Mouse (Mus musculus) layer of hippocampus, adult 2 months (tissue): ENCODE measurements around the gene Tmprss12. TPM values are rescaled to one million over a fixed set of nuclear protein-coding genes. Genes with fewer than 3 reads are reported as not detected.
"Not testable (repeated sequence)": the region's sequence is repeated elsewhere in the genome, so short reads cannot be mapped to it uniquely, and the experiment has no call there.

Source experiments
- DNase-seq, 2 experiments: peaks; one replicate each; pipeline ENCODE4 v3.0.0; 2022; ENCODE audit warnings: low spot score in 2 of 2
- H3K27ac ChIP-seq: fragments of 200-600 bp; 2 replicates; pipeline ENCODE4 v1.8.1; 2022
- H3K4me3 ChIP-seq: fragments of 200-600 bp; 2 replicates; pipeline ENCODE4 v1.8.1; 2022; ENCODE audit warnings: mild to moderate bottlenecking
- CTCF ChIP-seq: fragments of 200-600 bp; conservative IDR thresholded peaks from 2 replicates; pipeline ENCODE4 v1.8.1; 2022; ENCODE audit warnings: antibody characterized with exemption, mild to moderate bottlenecking, moderate library complexity
- total RNA-seq, 2 experiments: library from RNA; stranded (reverse); gene quantifications; 2 replicates each; pipeline ENCODE4 v1.2.3; 2021

The Tmprss12 gene
- total RNA-seq, 2 experiments from 2014 or later = not detected

DNA sequence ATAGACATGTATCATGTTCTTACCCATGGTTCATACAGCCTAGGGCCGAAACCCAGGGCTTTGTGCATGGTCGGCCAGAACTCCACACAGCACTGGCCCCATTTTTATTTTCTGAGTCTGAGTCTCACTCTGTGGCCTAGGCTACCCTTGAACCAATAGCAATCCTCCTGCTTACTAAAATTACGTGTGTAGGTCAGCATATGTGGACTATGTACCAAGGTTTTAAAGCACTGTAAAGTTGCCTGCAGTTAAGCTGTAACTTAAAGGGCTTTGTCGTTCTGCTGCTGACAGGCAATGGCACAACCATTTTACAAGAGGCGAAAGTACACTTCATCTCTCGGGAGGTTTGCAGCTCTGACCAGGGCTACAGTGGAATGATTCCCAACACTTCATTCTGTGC lies 8.3 kb downstream of the Tmprss12 start:
- H3K27ac ChIP-seq = no peak overlapping the region
- TF ChIP-seq CTCF = no peak
- no peak overlapping the region for H3K4me3 ChIP-seq
- DNase-seq = no peak

DNA sequence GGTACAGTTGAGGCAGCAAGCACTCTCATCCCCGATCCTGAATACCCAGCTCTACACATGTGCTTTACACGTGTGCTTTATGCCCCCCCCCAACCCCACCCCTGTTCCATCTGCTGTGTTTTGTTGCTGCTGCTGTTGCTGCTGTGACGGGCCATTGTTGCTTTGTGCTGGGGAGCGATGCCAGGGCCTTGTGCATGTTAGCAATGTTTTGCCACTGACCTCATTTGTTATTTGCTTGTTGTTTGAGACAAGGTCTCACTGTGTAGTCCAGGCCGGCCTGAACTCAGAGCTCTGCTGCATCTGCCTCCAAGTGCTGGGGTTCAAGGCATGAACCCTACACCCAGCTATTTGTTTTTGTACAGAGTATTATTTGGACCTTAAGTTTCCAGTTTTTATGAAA lies 10.2 kb downstream of the Tmprss12 start:
- TF ChIP-seq CTCF = no peak
- peak in 1 of 2 experiments; percentile 16 for DNase-seq
- Histone ChIP-seq H3K4me3 (no peak overlapping the region), H3K27ac (peak overlapping the region; percentile 67)

DNA sequence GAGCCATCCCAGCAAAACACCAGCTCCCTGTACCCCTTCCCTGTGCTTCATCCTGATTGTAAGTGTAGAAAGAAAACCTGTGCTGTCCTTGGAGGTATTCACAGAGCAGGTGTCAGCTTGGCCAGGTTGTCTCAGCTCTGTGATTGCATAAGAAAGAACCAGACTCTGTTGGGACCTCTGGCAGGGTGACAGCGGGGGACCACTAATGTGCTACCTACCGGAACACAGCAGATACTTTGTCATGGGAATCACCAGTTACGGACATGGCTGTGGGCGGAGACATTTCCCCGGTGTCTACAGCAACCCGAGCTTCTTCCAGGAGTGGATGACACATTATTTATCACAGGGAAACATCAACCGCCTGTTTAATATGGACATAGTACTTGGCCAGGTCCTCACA lies 11.7 kb downstream of the Tmprss12 start:
- TF ChIP-seq CTCF = no peak
- no peak overlapping the region for H3K4me3 ChIP-seq
- H3K27ac ChIP-seq = no peak overlapping the region
- no peak for DNase-seq

DNA sequence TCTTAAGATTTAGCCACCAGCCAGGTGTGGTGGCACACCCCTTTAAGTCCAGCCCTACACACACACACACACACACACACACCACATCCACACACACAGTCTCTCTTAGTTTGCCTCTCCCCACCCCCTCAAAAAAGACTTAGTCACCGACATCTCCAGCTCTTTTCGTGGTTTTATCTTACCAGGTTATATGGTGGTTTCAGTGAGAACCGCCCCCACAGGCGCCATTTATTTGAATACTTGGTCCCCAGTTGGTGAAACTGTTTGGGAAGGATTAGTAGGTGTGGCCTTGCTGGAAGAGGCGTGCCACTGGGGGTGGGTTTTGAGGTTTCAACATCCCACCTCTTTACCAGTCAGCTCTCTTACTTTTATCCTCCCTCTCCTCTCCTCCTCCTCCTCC lies 17.2 kb downstream of the Tmprss12 start:
- TF ChIP-seq CTCF = no peak
- no peak for DNase-seq
- no peak overlapping the region for H3K4me3 ChIP-seq
- no peak overlapping the region for H3K27ac ChIP-seq

DNA sequence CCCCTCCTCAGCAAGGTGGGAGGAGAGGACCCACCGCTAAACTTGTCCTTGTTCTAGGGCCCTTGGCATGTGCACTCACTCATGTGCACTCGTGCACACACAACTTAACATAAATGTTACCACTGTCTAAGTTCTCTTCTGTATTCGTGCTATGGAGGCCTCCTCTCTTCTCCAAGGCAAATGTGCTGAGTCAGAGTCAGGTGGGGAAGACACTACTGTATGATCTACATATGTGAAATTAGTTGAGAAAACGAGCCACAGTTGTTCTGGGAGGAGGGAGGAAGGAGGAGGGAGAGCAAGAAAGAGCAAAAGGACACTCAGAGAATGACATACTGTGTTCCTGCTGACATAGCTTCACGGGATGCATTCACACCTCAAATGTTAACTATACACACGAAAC lies 19.9 kb downstream of the Tmprss12 start:
- DNase-seq = no peak
- TF ChIP-seq CTCF = no peak
- no peak overlapping the region for H3K27ac ChIP-seq
- H3K4me3 ChIP-seq = no peak overlapping the region

DNA sequence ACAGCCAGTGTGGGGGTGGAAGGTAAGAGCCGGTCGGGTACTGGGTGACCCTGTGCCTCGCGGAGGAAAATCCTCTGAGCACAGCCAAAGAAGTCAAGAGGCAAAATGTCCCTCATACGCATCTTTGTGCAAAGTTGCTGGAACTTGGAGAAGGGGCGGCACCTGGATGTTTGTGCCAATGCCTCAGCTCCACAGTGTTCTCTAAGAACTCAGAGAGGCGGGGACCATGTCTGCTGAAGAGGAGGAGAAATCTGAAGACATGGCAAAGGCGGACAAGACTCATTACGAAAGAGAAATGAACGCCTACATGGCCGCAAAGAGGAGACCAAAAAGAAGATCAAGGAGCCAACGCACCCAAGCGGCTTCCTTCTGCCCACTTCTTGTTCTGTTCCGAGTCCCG lies 20.9 kb downstream of the Tmprss12 start:
- no peak for TF ChIP-seq CTCF
- H3K27ac ChIP-seq = no peak overlapping the region
- no peak overlapping the region for H3K4me3 ChIP-seq
- DNase-seq = no peak

DNA sequence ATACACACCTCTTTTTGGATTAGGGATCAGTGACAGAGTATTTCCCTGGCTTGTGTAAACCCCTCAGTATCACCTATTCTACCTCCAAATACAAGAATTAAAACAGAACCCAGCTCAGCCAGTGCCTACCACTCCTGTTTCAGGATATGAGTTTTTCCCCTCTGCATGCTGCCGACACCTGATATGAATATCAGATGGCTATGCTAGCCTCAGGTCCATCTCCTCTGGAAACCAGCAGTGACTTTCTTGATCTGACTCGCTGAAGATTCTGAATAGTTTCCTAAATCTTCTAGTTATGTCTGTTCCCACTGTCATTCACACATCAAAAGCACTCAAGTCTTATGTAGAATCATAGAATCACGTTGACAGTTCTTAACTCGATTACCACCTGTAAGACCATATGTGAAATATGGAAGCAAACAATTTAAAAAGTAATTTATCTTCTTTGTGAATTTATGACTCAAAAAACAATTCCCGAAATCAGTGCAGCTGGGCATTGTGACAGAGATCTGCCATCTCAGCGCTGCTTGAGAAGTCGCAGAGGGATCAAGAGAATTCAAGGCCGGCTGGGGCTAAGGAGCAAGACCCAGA lies 22.9 kb downstream of the Tmprss12 start:
- DNase-seq = no peak
- H3K4me3 ChIP-seq = peak overlapping the region; percentile 62
- peak overlapping the region; percentile 99 for H3K27ac ChIP-seq
- no peak for TF ChIP-seq CTCF

DNA sequence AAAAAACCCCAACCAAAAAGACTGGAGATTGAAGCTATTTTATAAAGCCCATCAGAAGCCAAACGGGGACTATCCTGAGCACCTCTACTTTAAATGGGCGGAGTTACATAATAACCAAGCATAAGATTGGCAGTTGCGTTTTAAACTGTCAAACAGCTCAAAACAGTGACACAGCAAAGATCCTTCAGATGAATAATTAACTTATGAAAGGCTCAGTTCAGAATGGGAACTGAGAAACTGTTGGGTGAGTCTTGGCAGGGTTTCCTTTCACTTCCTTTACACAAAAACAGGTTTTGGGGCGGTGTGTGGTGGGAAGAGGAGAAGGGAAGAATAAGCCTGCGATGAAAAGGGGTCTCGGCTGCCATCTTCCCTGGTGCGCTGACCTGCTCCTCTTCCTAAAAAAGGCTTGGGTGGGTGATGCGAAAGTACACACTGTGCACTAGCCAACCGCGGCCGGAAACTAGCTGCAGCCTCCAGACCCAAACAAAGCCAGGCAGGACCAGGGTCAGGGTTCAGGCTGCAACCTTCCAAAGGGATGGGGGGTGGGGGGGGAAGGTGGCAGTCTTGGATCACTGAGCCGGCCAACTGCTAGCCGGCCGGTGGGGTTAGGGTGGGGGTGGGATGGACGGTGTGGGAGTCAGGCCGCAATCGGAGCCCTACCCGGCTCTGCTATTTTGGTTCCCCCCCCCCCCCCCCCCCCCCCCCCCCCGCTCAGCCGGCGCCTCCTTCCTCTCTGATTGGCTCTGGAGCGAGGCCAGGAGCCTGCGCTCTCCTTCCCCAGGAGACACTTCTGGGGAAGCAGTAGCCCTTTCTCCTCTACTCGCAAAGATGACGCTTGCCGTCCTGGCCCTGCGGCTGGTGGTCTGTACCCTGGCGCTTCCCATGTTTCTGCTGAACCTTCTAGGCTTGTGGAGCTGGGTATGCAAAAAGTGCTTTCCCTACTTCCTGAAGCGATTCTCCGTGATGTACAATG lies 23.7 kb downstream of the Tmprss12 start, which contains the start of gene Mettl7a1:
TSS of gene Mettl7a1 (plus strand) at position 122 of the 973 bp plus-strand sequence.
- TF ChIP-seq CTCF = no peak
- Histone ChIP-seq H3K27ac (peak within 1 kb of the TSS; percentile 99), H3K4me3 (peak within 1 kb of the TSS; percentile 62)
- DNase-seq = peak; percentile 83 to 86

DNA sequence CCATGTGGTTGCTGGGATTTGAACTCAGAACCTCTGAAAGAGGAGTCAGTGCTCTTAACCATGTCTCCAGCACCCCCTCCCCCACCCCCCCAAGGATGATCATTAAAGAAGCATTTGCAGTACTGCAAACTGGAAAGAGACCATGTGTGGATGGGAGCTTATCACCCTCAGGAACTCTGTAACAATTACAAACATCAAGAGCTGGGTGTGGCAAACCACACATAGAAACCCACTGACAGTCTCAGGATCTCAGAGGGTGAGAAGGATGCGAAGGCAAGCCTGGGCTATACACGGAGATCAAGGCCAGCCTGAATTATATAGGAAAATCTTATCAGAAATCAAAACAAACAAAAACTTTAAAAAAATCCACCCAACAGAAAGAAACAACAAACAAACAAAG lies 25.6 kb downstream of the Tmprss12 start:
- Histone ChIP-seq H3K4me3 (peak overlapping the region; percentile 62; the same call in 1 of the 2 replicates), H3K27ac (no peak overlapping the region)
- TF ChIP-seq CTCF = no peak
- DNase-seq = no peak

DNA sequence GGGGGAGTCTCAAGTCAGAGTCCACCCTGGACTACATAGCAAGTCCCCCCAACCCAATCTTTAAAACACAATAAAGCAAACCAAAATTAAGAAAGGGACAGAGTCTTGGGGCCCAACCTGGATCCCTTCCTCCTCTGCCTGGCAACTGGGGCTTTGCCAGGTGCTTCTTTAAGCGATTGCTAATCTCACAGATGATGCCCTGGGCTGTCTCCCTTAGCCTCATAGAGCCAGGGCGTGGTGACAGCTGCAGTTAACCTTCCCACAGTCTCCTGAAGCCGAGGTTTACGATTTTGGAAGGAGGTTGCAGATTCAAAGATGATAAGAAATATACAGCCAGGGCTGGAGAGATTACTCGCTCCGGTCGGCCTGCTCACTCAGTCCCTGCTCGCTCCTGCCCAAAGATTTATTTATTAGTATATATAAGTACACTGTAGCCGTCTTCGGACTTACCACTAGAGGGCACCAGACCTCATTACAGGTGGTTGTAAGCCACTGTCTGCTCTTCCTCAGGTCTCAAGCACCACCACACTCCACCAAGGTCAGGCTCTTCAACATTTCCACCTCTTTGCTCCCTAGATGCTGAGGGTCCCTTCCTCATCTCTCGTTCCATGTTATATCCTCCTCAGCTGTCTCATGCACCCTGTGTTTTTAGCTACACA lies 26.9 kb downstream of the Tmprss12 start:
- peak; percentile 68 for TF ChIP-seq CTCF
- H3K4me3 ChIP-seq, DNase-seq, H3K27ac ChIP-seq: not testable (repeated sequence)

DNA sequence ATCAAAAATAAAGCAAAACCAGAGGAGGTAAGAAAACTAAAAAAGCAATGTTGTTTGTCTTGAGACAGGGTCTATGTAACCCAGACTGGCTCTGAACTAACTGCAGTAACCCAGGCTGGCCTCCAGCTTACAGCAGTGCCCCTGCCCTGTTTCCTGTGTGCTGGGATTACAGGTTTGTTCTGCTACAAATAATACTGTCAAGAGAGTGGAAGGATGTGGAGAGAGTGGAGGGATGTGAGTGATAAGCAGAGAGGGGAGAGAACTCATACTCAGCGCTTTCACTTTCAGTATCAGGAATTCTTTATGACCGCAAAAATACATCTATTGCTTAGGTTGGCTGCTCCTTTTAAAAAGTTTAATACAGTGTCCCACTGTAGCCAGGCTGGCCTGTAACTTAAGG lies 31.7 kb downstream of the Tmprss12 start:
- TF ChIP-seq CTCF = no peak
- no peak for DNase-seq
- Histone ChIP-seq H3K27ac (no peak overlapping the region), H3K4me3 (no peak overlapping the region)

DNA sequence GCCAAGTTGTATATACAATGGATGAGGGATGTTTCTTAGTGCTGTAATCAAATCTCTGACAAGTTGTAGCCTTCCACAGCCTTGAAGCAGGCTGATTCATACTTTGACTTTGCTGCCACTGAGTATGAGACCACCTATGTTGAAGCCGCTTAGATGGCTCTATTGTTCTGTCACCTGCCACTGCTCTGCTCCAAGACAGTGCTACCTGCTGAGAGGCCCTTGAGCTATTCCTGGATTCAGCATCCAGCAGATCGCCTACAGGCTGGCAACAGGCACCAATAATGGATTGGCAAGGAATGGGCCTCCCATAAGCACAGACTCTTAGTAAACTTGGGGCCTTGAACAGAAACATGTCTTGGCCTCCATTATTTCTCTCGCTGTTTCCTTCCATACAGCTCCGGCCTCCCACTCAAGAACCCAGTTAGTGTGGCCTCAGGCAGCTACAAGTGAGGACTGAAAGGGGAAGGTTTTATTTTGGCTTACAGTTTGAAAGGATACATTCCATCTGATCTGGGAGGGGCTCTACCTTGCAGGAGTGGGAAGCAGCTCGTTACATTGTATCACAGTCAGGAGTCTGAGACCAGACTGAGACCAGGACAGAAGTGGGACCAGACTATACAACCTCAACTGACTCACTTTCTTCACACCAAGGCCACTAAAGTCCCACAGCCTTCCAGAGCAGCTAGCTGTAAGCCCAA lies 34.0 kb downstream of the Tmprss12 start:
- no peak for TF ChIP-seq CTCF
- Histone ChIP-seq H3K27ac (no peak overlapping the region), H3K4me3 (no peak overlapping the region)
- DNase-seq = no peak

DNA sequence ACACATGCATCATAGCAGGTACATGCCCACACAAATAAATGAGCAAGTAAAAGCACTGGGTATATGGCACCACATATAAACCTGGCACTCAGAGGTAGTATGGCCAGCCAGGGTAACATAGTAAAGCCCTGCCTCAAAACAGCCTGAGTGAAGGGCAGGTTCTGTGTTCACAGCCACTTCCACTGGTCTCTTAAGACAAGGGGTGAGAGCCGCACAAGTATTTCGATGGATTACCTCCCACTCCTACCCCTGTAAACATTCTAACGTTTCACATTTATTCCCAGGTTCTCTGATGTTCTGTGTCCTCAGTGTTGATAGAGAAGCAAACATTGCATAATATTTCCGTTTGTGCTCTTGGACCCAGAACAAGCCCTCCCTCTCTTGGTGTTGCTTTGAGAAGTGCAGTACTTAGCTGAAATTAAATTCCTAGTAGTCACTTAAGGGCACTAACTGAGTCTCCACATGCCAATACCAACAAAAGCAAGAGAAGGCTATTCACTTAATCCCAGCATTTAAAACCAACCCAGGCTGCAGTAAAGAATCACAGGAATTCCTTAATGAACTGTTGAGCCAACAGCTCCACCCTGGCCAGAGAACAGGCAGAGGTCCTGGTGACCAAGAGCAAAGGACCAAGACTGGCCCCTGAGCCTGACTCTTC lies 37.5 kb downstream of the Tmprss12 start:
- H3K4me3 ChIP-seq, DNase-seq, H3K27ac ChIP-seq: not testable (repeated sequence)
